Mouse (Mus musculus) kidney, postnatal 25 days (tissue): ENCODE measurements around the gene Mcat.

Experiments used
- DNase-seq, 2 experiments: peaks; one replicate each; pipeline ENCODE4 v3.0.0; 2021; ENCODE audit warnings: mixed read lengths in 2 of 2

Mcat gene

DNA sequence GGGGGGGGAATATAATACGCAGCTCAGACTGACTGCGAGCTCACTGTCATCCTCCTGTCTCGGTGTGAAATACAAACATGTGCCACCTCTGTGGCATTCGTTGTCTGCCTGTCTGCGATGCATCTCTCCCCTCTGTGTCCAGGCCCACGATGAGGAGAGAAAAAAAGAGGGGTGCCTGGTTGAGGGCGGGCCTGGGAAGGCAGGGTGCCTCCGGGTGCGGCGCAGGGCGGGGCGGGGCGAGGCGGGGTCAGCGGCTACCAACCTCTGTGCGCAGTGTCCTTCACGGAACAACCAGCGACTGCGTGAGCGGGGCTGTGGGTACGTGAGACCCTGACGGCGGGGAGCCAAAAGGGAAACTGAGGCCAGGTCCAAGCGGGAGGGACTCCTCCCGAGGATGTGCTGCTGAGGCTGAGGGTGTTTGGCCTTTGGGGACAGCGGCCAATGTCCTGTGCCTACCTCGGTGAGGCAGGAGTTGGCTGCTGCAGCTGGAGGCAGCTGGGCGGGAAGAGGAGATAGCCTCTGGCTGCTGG, at the start of gene Mcat, which contains the start of gene Tspo:
Gene Mcat (minus strand): TSS at position 461 of the 530 bp plus-strand sequence.
Gene Tspo (plus strand): TSS at position 266 of the 530 bp plus-strand sequence.
- peak; percentile 71 to 81 for DNase-seq

DNA sequence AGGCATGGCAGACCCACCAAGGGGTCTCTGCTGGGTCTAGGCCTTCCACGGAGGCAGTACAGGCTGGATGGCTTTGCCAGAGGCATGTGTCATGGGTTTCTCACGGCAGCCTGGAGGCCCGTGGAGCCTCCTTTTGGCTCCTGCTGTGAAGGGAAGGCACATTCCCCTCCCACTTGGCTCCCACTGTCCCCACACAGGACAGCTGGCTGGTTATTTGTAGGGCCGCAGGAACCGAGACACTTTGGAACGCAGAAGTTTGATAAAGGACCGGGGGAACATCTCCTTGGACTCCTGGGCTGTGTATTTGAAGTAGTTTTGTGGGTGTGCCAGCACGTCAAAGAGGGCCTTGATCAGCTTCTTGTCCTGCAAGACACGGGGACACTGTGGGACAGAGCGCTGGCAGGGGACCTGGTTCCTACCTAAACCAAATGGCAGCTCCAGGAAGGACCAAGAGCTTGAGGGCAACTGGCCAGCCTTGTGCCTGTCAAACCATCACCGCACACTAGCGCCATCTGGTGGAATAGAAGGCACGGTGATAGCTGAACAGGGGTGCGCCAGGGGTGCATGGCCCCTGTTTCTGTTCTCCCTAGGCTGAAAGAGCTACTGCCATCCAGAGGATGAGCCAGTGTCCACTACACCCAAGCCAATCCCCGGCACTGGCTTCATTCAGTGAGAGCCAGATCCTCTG, 43.7 kb upstream of the Mcat start:
- DNase-seq: peak; percentile 76 to 84

DNA sequence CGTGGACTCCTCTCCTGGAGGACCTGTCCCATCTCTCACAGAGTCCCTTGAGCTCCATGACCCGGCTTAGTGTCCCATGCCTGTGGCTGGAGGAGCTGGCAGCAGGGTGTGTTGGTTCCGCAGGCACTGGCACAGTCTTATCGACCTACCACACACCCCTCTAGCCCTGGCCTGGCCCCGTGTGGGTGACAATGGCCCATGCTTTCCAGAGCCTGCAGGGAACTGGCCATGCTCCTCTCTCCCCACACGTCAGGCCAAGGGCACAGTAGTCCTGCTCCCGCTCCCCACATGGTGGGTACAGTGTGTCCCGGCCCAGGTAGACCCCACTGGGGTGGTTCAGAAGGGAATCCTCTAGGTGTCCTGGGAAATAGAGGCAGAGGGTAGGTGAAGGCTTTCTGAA, 43.1 kb upstream of the Mcat start:
- DNase-seq: no peak

DNA sequence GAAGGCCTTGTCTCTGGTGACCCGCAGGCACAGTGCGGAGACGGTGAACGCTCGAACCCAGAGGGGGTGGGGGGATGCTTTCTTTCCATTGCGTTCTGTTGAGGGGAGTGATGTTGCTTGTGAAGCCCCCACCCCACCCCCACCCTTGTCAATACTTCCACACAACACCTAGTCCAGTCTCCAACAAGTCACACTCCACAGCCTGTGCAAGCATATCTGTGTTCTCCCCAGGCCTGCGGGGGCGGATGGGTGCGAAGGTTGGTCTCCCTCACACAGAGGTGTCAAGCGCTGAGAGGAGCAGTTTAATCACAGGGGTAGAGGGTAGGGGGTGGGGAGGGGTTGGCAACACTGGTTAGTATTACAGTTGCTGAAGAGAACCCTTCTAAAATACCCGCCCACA, 42.6 kb upstream of the Mcat start:
- no peak for DNase-seq

DNA sequence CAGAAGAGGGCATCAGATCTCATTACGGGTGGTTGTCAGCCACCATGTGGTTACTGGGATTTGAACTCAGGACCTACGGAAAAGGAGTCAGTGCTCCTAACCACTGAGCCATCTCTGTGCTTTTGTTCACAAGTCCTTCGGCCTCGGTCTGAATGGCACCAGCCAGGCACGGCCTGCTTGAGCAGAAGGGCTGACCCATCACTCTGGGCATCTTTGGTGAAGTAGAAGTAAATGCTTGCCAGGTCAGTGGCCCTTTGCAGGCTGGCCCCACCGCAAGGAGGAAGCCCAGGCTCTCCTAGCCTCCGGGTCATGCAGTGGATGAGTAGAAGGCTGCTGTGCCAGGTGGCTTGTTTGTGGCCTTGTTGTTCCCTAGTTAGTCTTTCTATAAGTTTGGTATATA, 39.8 kb upstream of the Mcat start:
- no peak for DNase-seq

DNA sequence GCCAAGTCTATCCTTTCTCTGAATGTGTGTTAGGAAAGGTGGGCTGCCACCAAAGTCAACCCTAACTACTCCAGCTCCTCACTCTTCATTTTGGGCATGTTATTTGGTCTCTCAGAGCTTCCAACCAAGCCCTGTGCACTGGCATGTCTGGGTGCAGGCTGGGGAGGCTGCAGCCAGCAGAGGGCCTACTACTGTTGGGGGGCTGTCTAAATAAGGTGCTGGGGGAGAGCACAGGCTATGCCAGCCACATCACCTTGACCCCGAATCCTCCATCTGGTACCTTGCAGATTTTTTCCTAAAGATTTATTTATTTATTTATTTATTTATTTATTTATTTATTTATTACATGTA, 39.4 kb upstream of the Mcat start:
- DNase-seq: no peak

DNA sequence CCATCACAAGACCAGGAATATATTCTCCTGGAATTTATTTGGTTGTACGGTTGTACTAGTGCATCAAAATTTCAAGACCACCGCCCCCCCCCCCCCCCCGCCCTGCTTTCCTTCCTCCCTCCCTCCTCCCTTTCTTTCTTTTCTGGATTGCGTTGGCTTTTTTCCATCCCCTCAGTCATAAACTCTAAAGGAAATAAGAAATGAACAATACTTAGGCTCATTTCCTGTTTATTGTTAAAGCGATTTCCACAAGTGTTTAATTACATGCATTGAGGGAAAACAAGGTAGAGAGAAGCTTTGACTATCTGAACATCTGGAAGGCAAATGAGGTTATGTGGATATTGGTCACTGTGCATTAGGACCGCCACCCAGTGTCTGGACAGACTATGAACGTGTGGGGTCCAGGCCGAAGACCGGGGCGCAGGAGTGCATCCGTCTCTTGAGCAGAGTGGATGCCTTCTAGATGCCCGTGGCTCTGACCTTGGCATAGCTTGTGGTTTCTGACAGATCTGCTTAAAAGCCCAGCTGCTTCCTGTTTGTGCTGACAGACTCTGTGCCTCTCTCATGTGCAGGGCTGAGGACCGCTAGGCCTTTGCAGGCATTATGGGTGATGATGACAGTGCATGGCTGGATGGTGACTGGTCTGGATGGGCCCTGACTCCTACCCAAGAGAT, 38.9 kb upstream of the Mcat start:
- peak; percentile 37 to 67 for DNase-seq

DNA sequence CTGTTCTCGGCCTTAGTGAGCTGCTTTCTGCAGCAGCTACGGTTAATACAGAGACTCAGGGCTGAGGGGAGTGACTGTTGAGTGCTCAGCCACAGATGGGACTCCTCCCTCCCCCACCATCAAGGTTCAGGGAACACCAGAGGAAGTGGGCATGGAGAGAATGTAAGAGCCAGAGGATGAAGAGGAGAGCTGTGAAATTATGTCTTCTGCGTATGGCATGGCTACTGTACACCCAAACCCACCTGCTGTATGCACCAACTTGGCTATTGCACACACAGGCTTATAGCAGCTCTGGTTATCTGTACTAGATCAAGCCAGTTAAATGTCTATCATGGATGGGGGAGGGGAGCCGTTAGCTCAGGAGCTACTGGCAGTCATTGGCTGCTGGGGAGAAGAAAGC, 37.6 kb upstream of the Mcat start:
- DNase-seq: no peak

DNA sequence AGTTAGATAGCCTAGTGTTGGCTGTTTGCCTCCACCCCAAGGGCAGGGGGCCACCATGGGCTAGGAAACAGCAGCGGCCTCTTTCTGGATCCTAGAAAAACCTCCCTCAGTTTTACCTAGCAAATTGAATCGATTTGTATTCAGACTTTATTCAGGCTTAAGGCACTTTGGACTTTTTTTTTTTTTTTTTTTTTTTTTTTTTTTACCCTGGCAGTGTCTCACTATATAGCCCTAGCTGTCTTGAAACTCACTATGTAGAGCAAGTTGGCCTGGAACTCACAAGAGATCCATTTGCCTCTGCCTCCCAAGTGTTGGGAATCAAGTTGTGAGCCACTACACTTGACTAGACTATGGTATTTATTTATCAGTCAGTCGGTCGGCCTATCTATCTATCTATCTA, 33.2 kb upstream of the Mcat start:
- DNase-seq: no peak

DNA sequence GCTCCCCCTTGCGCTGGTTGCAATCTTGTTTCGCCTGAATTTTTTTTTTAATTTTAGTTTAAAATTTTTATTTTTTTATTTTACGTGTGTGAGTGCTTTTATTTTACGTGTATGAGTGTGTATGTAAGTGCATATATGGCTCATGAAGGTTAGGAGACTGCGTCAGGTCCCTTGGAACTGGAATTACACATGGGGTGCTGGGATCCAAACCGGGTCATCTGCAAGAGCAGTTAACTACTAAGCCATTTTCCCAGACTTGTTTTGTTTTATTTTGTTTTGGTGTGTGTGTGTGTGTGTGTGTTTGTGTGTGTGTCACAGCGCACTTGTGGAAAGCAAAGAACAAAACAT, 31.8 kb upstream of the Mcat start:
- no peak for DNase-seq

DNA sequence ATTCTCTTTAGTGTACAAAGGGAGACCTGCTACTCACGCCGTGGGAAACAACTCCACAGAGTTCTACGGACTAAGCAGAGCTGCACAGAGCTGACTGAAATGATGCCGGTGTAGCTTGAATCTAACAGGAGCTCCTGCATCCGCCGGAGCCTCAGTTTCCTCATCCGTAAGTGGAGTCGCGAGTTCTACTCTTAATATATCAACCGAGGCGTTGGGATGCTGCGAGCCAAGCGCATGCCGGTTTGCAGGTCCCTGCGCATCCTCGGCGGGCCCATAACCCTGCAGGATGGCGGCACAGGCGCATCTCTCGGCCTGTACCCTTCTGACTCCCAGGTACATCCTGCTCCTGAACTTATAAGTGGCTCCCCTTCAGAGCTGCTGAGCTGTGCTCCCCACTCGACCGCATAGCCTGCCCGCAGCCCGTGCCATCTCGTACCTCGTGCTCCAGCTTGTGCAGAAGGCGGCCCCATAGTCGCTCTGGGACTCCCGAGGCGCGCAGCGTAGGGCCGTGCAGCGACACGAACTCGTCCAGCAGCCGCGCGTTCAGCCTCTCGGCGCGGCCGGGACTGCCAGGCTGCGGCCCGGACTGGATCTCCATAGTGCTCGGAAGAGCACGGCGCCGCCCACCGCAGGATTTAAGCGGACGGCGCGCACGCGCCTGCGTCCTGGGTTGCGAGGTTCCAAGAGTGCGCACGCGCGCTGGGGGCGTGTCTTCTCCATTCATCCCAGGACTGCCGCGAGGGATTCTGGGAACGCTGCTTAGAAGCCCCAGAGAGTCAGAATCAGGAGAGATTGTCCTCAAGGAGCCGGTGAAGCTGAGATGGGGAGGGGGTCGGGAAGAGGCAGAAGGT, 31.2 kb upstream of the Mcat start, which contains the start of gene Ttll12:
Gene Ttll12 (minus strand): TSS at position 645 of the 851 bp plus-strand sequence.
- peak; percentile 96 to 99 for DNase-seq

DNA sequence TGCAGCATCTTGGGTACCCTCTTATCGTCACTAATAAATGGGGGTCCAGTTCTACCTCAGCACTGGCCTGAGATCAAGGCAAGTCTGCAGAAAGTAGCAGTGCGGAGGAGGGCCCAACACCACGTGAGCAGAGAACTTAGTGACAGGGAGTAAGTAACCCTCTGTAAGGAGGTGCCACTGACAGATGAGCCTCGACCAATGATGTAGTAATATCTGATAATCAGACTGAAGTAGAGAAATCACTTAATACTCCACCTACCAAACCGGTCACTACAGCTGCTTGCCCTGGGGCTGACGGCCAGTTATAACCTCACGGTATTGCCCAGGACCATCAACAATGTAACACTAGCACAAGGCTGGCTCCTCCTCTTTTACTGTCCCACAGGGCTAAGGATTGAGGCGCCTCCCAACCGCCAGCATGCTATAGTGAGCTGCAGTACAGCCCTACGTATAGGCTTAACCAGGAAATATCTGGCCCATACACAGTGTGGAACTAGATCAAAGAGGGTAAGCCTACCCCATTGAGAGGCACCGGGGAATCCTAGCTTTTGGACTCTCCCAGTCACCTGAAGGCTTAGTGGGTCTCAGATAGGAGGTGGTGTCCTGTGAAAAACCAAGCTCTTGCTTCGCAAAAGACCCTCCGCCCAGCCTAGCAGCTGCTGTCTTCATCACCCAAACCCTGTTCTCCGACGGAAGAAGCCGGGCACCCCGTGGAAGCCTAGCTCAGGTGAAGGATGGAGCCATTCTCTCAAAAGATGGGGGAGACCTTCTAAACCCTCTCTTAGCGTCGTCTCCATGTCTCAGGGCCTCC, 30.3 kb upstream of the Mcat start:
- DNase-seq: no peak

DNA sequence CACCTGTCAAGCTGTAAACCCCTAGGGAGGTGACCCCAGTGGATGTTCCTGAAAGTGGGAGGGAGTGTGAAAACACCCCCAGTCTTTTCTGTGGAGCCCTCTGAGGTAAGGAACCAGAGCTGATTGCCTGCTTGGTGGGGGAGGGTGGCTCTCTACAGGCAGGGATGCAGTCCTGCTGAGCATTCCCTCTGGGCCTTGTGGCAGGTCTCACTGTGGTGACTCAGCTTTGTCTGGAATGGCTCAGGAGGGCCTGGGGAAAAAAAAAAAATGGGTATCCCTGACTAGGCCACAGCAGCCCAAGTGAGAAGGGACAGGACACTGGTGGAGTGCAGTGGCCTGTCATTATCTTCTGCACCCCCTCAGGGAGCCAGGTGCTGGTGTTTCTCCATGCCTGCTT, 29.6 kb upstream of the Mcat start:
- no peak for DNase-seq

DNA sequence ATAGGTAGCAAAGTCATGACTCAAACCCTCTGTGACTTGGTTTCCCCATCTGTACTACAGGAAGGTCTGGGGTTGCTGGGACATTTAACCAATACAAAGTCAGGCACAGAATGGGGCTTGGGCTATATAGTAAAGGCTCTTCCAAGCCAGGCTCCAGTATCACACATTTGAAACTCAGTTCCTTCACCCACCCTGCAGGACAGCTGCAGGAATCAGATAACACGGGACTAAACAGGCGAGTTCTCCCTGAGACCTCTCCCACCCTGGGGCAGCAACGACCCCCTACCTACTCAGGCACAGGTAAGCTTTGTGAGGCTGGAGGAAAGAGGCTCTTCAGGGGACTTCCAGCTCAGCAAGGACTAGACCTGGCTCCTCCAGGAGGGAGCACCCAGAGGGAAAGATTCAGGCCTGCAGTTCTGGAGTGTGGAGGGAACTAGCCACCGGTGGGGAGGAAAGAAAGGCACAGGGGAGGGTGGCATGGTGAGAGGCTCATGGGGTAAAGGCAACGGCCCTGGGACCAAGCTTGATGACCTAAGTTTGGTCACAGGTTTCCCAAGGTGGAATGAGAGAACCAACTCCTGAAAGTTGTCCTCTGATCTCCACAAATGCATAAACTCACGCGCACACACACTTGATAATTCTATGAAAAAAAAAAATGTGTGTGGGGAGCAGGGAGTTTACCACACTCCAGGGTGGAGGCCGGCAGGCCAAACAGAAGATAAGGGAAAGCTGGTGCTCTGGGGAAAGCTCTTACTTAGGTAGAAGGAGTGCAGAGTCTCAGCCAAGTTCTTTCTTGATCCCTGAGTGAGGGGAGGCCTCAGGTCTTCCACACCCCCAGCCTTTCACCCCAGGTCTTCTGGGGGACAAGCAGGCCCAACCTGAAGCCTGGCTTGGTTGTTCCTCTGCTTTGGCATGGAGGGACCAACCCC, 28.9 kb upstream of the Mcat start:
- DNase-seq: no peak

DNA sequence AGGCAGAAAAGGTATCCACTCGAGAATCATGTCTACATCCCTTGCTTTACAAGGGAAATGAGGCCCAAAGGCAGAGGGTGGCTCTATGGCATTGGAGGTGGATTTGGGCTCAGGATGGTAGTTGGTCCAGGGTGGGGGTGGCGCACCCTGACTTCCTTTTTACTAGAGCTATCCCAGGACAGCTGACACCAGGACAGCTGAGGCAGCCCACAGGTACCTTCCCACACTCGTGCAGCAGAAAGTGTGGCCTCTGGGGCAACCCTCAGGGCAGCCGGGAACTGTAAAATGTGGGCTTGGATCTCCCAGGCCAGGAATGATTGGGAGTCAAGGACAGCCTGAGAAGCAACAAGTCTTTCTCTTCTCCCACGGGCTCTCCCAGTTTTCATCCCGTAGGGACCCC, 28.2 kb upstream of the Mcat start:
- DNase-seq: no peak

DNA sequence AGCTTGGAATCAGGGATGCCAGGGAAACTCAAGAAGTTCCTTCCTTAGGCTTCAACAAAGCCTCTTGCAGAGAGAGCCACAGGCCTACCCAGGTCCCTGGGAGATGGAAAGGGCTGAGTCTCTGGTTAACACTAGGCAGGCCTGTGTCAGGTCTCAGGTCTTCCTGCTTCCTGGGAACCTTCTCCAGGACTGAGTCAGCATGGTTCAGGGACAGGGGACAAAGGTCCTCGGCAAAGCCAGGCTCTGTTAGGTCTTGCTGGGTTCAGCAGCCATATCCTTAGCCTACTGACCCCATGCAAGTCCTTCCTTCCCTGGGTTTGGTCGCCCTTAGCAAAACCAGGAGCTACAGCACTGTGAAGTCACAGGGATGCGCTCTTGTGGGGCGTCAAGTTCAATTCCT, 27.3 kb upstream of the Mcat start:
- DNase-seq: no peak

DNA sequence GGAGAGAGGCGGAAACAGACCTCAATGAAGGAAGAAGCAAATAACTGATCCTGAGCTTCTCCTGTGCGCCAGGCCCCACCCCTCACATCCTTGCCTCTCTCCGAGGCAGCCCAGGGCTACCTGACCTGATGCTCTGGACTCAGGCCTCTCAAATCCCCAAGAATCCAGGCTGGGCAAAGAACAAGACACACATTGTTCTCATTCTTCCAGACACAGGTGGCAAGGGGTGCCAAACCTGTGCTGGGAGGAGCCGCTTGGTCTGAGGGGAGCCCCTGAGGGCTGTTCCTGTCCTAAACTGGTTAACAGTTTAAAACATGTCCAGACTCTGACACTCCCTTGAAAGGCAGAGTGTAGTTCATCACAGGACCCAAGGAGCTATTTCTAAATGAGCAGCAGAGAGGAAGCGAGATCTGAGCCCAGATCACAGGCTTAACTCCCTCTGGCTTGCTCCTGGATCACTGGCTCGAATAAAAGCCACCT, 21.2 kb upstream of the Mcat start:
- DNase-seq: no peak

DNA sequence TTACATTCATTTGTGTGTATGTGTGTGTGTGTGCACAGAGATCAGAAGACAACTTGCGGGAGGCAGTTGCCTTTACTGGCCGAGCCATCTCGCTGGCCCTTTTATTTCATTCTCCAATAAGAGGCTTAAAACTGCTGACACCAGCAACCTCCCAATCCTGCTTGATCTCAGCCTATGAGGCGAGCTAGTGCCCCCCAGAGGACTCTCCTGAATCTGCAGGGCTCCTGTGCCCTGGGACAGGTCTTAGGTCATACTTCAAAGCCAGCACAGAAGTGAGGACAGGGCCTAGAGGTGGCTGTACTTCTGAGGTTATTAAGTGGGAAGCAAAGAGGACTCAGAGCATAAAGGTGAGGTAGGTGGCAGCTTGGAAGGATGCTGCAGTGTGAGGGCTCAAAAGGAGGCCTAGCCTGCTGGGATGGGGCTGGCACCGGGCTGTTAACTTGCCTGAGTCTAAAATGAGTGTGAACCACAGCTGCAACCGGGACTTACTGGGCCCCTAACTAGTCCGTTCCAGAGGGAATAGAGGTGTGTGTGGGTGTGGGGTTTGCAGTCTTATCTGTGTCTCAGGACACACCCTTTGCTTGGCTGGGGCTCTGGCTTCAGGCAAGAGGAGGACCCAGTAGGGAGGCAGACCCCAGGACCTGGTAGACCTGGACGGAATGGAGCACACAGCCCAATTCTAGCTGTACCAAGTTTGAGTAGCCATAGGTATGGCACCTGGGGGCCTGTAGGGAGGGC, 20.0 kb upstream of the Mcat start:
- peak; percentile 71 to 80 for DNase-seq

DNA sequence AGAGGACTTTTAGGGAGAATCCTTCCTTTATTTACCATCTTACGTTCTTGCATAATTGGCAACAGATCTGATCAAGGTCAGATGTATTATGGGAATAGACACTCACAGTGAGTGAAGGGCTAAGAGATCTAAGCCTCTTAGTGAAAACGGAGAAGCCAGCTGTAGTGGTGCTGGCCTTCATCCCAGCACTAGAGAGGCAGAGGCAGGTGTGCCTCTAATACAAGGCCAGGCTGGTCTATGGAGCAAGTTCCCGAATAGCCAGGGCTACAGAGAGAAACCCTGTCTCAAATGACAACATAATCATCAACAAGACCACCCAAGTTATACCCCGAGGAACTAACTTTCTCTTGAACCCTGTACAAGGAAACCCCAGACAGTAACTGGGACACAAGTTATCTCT, 19.3 kb upstream of the Mcat start:
- DNase-seq: no peak

DNA sequence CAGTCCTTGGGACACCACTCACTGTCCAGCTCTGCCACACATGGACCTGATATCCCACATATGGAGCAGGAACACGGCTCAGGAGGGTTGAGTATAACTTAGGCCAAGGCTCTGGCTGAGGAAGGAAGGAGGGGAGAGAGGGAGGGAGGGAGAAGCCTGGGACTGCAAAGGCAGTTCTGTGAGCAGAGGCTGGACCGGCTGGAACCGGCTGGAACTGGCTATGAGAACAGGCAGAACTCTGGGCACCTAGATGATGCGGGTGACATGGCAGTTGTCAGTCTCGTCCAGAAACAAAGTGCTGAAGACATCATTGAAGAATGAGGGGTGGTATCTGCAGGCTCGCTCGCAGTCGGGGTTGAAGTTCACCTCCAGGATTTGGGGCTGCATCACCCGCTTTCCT, 13.1 kb upstream of the Mcat start:
- DNase-seq: peak in 1 of 2 experiments; percentile 26

DNA sequence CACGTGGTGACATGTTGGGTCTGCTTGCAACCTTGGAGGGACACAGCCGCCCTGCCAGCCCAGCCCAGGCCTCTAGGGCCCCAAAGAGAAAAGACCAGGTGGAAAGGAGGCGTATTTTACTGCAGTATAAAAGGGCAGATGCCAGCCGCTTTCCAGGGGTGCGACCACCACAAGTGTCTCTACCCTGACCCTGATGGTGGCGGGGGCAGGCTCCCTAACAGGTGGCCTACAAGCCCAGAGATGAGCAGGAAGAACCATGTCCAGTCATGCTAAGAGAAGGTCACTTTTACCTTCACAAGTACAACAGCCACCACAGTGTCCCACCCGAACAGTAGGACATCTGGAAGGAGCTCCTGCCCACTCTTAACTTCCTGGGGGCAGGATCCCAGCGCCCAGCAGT, 12.0 kb upstream of the Mcat start:
- DNase-seq: no peak
